Mouse (Mus musculus) layer of hippocampus, postnatal 25 days (tissue): ENCODE results near the gene Krtap26-1. TPM values are rescaled to one million over a fixed set of nuclear protein-coding genes. Genes with fewer than 3 reads are reported as not detected.

Source experiments
- DNase-seq, 2 experiments: peaks; one replicate each; pipeline ENCODE4 v3.0.0; 2022; ENCODE audit warnings: mixed read lengths in 2 of 2, low spot score in 1 of 2; ENCODE audit errors: extremely low spot score in 1 of 2
- total RNA-seq, 2 experiments: library from RNA; stranded (reverse); gene quantifications; 2 replicates each; pipeline ENCODE4 v1.2.3; 2021

The Krtap26-1 gene
- total RNA-seq = not detected

- DNase-seq = no peak
Measured at GRCm38 (mm10) chr16:88647358-88647846, at the start of gene Krtap26-1. Gene Krtap26-1 (minus strand): TSS chr16:88647796.

DNA sequence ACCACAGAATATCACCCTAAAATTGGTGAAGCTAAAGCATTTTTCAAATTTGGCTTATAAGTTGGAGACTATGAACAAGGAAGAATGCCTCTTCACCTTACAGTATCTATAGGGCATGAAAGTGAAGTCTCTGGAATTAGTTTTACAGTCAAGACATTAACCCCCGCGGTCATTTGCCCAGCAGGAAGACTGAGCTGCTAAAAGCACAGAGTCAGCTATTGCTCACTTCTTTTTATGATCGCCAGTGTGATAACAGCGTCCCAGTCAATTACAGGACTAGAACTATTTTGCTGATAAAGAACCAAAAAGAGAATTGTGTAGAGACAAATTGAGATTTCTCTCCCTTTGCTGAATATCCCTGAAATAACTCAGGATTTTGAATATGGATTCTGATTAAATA, 48.7 kb upstream of the Krtap26-1 start:
- no peak for DNase-seq

DNA sequence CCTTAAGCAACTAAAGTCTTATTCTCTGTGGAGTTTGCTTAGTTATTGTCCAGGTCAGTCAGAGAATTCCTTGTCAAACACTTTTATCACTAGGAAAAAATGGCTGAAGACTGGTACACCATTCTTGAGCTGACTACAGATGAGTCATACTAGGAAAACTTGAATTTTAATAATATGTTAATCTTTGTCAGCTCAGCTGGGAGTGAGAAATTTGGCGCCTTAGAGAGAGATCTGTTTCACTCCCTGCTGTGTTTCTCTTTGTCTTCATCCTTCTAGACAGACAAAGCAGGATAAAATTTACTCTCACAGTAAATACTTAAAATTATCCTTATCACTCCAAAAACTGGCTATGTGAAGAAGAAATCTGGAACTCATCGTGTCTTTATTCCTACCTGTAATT, 33.7 kb upstream of the Krtap26-1 start:
- no peak for DNase-seq

DNA sequence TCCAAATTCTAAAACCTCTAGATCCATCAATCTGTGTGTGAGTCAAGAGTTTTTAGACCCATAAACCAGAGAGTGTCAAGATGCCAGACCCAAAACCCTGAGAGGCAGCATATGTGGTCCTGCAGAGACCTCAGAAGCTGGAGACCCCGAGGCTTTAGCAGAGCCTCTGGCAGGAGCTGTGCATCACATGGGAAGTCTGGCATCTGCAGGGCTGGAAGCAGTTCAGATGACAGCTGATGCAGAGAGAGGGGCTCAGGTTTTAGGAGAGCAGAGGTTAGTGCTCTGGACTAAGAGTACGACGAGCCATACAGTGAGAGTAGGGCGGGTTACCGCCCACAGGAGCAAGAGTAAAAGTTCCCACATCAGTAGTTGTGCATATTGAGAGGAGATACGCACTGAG, 31.5 kb upstream of the Krtap26-1 start:
- no peak for DNase-seq

GRCm38 (mm10) chr16:88671571-88671970, 24.0 kb upstream of the Krtap26-1 start, which contains the start of gene Krtap27-1:
Gene Krtap27-1 (minus strand): TSS chr16:88671671.
- no peak for DNase-seq

DNA sequence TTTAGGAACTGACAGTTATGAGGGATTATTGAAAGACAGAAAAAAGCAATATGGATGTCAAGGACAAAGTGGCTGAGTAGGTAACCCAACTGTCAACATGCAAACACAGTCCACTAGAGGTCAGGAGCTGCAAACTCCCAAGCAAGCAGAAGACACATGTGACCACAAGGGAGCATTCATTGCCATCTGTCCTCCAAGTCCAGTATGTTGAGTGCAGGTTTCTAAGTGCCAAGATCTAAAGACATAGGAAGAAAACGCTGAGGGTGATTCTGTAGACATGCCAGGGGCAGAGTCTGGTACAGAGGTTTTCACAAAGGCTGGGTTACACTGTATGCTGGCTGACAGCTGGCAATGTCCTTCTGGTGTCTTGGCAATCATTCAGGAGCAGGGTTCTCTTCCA, 9.8 kb upstream of the Krtap26-1 start:
- no peak for DNase-seq

- DNase-seq = no peak
Measured at GRCm38 (mm10) chr16:88651952-88652351, 4.4 kb upstream of the Krtap26-1 start.

- no peak for DNase-seq
Measured at GRCm38 (mm10) chr16:88651082-88651481, 3.5 kb upstream of the Krtap26-1 start.

- DNase-seq = no peak
Measured at GRCm38 (mm10) chr16:88646366-88647111, 1.1 kb downstream of the Krtap26-1 start.

DNA sequence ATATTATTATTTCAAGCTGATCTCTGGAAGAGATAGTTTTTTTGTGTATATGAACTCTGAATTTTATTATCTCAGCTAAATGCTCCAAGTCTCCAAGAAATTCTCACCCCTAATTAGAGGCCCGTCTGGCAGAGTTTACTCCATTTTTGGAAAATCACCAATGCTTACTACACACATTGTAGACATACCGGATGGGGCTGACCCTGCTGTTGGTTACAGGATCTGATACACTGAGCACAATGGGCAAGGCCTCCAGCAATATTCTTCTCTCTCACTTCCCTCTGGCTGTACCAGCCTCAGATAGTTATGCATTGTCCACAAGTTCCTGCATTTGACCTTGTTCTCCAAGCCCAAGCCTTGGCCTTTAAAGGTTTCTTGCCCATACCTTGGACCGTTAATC, 7.5 kb downstream of the Krtap26-1 start:
- no peak for DNase-seq

- DNase-seq = no peak
Measured at GRCm38 (mm10) chr16:88635142-88635541, 12.5 kb downstream of the Krtap26-1 start.

DNA sequence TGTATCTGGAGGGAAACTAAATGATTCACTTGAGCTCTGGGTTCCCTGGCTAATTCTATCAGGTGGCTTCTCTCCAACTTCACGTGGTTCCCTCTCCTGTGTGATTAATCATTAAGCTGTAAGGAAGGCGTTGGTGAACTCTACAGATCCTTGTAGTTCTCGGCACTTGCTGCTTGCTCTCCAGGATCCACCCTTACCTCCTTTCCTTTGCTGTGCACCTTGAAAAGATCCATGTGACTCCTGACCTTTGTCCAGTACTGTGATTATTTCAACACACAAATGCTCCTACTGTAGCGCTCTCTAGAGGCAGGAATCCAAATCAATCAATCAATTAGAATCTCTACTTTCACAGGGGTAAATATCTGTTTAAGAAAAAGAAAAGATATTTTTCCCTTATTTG, 16.1 kb downstream of the Krtap26-1 start:
- no peak for DNase-seq

- DNase-seq = no peak
Measured at GRCm38 (mm10) chr16:88627566-88627965, 20.0 kb downstream of the Krtap26-1 start, which contains the start of gene 2310079G19Rik. Gene 2310079G19Rik (minus strand): TSS chr16:88627666.

- no peak for DNase-seq
Measured at GRCm38 (mm10) chr16:88612712-88613111, 34.9 kb downstream of the Krtap26-1 start.

- DNase-seq = no peak
Measured at GRCm38 (mm10) chr16:88611922-88612321, 35.7 kb downstream of the Krtap26-1 start, which contains the start of gene Krtap24-1. Gene Krtap24-1 (minus strand): TSS chr16:88612279.

- no peak for DNase-seq
Measured at GRCm38 (mm10) chr16:88604570-88604969, 43.0 kb downstream of the Krtap26-1 start.

DNA sequence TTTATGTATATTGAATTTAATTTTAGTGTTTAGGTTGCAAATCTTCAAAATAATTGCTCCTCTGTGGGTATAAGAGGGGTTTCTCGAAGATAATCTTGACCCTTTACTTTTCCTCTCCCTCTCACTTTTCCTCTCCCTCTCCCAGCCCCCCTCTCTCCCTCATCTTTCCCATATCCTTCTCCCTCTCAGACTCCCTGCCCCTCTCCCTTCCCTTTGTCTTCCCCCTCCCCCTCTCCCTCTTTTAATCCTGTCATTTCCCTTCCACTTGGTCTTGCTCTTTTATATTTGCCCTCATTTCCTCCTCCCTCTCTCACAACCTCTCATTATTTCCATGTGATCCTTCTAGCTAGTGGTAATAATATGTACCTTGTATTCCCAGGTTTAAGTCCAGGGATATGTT, 45.1 kb downstream of the Krtap26-1 start:
- no peak for DNase-seq

- no peak for DNase-seq
Measured at GRCm38 (mm10) chr16:88600303-88600702, 47.3 kb downstream of the Krtap26-1 start.

DNA sequence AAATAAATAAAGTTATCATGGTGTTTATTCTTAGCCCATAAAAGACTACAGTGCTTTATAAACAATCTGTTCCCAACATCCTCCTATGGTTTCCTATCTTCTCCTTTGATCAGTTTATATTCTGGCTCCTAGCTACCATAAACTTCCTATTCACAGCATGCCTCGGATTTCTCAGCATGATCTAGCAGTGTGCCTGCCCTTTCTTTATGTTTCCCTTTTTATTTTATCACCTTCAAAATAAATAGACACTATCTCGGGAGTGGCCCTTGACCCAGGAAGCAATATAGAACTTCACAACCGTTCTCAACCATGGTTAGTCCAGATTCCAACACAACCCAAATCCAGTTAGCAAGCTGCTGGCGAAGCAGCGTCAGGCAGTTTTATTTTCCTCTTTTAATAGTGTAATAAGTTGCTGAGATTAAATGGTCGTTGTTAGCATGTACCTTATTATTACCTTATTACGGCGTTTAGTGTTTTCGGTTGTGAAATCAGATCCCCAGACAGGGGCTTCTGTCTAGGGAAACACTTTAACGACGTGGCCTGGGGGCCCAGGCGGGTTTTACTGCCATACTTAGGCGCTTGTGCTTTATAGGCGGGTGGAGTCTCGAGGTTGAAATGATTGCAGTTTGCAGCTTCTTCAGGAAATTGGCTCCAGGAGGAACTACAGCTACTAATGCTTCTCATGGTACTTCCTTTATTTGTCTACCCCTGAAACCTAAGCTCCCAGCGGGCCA, 47.9 kb downstream of the Krtap26-1 start:
- no peak for DNase-seq
